Mouse (Mus musculus) liver, postnatal 0 days (tissue): ENCODE results near the gene Olfr747.

Source experiments
- CTCF ChIP-seq: sonication (generic); IDR thresholded peaks from 2 replicates; pipeline ENCODE4 v1.5.1; 2016; ENCODE audit warnings: antibody characterized with exemption, low read depth
- EP300 ChIP-seq: IDR thresholded peaks from 2 replicates; pipeline ENCODE4 v1.6.1; 2016; ENCODE audit warnings: antibody characterized with exemption, low read depth, mild to moderate bottlenecking

DNA sequence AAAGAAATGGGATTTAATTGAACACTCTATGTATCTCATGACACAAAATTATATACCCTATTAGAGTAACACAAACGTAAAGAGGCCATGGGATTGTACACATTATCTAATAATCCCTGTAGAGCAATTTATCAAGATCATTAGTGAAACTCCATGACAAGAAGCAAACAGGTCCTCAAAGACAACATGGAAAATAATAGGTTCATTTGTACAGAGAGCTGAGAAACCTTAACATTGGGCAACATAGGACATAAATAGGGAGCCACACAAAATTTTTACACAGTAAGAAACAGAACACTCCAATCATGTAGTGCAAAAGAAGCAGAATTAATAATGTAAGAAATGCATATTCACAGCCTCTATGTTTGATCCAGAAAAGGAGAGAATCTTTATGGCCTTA lies 14.1 kb upstream of the Olfr747 start, which contains the start of gene Olfr748:
- no peak for TF ChIP-seq CTCF
- no peak for TF ChIP-seq EP300
